Mouse (Mus musculus): ENCODE measurements around the gene Srsf6.
"Not testable (repeated sequence)": the region's sequence is repeated elsewhere in the genome, so short reads cannot be mapped to it uniquely, and the experiment has no call there.

Gene Srsf6

GRCm38 (mm10) chr2:162931123-162931673 lies at the start of gene Srsf6:
TSS of gene Srsf6 (plus strand) at chr2:162931528.
- peak; percentile 96 for DNase-seq (ENCODE audit: low read depth, low spot score)

- no peak for DNase-seq (ENCODE audit: low read depth, low spot score)
These were observed 47.2 kb upstream of the Srsf6 start for GRCm38 (mm10) chr2:162884101-162884500.

DNA sequence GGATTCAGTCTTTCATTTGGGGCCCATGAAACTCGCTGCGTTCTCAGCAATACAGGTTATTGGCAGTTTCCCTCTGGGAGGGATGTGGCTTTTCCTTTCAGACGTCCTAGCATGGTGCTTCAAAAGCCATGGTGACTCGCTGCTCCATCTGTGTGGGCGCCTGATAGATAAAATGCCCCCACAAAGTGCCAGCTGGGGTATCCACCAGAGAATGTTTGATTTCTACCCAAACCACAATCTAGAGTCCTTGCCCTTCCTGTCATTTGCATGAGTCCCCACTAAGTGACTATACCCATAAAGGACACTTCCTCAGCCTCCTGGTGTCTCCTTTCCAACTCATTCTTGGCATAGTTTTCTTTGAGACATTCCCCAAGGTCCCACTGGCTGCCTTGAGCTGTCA lies 44.2 kb upstream of the Srsf6 start:
- DNase-seq (ENCODE audit: low read depth, low spot score), result no peak

- no peak for DNase-seq (ENCODE audit: low read depth, low spot score)
These were observed 42.7 kb upstream of the Srsf6 start for GRCm38 (mm10) chr2:162888677-162889076.

DNA sequence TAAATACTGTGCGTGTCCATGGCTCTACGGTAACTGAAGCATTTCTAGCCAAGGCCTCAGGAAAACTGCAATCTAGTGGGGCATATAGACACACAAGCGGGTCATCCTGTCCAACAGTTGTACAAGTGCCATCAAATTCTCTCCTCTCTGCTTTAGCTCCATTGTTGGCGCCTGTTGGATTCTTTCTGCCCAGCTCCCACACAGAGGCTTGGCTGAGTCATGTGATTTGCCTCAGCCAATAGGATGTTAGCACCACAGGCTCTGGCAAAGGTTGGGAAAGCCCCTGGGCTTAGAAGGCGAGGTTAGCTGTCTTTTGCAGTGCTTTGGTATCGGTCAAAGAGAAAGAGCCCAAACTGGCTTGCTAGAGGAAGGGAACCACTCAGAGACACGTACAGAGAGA lies 42.1 kb upstream of the Srsf6 start:
- peak; percentile 80 for DNase-seq (ENCODE audit: low read depth, low spot score)

DNA sequence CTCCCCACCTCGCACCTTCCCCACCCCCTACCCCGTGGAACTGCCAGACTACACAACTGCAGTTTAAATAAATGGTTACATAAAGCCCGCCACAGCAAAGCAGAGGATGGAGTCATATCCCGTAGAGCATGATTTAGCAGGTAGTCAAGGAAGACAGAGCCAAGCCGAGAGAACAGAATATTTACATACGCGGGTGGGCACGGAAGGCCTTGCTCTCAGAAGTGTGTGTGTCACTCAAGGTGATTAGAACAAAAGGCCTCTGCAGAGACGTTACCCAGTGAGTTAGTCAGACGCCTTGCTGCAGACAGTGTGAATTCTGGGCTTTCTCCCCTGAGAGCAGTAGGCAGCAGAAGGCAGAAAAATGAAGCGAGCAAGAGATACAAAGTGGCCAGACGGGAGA lies 41.6 kb upstream of the Srsf6 start:
- peak; percentile 20 for DNase-seq (ENCODE audit: low read depth, low spot score)

- DNase-seq (ENCODE audit: low read depth, low spot score), result not testable (repeated sequence)
These were observed 38.3 kb upstream of the Srsf6 start for GRCm38 (mm10) chr2:162892979-162893378.

DNA sequence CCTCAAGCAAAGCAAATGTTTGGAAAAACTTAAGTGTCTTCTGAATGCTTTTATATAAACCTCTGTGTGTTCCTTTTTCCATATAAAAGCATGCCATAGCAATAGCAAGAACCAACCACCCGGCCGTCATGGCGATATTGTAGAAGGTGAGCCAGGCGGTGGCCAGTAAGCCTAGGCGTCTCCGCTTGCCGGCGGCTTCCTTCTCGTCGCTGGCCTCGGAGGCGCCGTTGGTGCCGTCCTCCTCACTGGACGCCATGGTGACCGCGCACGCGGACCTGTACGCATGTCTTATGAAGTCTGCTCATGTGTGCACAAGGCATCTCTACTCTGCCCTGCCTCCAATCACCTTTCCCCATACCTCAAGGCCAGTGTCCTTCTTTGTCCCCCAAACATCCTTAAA lies 32.1 kb upstream of the Srsf6 start:
- not testable (repeated sequence) for DNase-seq (ENCODE audit: low read depth, low spot score)

DNA sequence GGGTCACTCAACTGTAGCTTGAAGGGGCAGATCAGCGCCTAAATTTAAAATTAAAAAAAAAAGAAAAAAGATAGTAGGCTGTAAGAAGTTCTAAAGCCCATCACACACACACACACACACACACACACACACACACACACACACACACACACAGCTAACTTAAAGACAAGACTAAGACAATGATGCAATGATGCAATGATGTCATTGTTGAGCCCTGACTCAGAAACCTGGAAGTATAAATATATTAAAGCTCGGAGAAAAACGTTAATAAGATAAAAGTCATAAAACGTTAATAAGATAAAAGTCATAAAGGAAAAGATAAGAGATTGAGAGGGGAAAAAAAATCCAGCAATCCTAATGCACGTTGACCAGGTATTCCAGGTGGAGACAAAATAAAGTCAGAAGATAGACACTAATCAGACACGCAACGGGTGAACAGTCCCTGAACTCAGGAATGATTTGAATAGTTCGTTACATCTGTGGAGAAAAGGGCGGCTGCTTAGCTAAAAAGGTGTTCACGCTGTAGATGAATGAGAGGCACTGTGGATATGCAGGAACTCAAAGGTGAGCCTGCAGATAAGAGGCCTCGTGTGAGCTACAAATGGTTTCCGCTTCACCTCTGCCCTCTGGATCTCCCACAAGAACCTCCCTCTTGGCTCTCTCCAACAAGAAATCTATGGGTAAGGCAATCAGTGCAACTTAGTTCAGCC lies 31.3 kb upstream of the Srsf6 start:
- DNase-seq (ENCODE audit: low read depth, low spot score), result no peak

GRCm38 (mm10) chr2:162900590-162900916 lies 30.8 kb upstream of the Srsf6 start:
- DNase-seq (ENCODE audit: low read depth, low spot score), result no peak

DNA sequence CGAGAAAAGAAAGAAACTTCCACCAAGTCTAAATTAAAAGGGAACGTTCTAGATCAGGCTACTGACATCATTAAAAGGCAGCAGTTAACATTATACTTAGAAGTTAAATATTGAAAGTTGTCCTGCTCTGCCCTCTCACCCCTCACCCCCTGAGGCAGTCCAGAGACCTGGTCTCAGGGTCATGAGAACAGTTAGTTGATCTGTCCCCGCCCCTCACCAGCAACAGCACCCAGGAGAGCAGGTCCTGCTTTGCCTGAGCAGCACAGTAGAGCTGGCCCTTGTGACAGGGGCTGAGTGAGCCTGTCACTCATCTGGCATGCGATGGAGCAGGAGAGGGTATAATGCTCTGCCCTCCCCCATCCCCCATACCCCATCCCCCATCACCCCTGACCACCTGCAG lies 25.4 kb upstream of the Srsf6 start:
- DNase-seq (ENCODE audit: low read depth, low spot score), result no peak

DNA sequence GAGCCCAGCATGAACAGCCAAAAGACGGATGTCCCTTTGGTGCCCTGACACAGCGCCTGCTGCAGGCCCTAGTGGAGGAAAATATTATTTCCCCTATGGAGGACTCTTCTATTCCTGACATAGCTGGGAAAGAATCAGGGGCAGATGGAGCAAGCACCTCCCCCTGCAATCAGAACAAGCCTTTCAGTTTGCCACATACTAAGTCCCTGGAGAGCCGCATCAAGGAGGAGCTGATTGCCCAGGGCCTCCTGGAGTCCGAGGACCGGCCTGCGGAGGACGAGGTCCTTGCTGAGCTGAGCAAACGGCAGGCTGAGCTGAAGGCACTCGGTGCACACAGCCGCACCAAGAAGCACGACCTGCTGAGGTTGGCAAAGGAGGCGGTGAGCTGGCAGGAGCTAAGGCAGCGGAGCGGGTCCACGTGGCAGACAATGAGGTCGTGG lies 23.3 kb upstream of the Srsf6 start:
- peak; percentile 64 for DNase-seq (ENCODE audit: low read depth, low spot score)

DNA sequence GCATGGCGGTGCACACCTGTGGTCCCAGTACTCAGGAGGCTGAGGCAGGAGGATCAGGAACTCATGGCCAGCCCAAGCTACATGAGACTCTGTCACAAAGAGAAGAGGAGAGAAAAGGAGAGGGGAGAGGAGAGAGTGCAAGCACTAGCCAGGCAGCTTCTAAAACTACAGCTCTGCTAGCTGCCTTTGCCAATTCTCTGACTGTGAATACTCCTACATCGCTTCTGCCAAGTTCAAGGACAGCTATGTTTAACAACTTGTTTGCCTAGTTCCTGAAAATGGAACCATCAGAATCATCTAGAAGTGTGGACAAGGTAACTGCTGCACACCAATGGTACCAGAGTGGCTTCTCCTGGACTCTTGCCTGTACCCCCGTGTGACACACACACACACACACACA lies 17.3 kb upstream of the Srsf6 start:
- DNase-seq (ENCODE audit: low read depth, low spot score), result no peak

GRCm38 (mm10) chr2:162914519-162914918 lies 16.8 kb upstream of the Srsf6 start:
- no peak for DNase-seq (ENCODE audit: low read depth, low spot score)

- no peak for DNase-seq (ENCODE audit: low read depth, low spot score)
These were observed 11.4 kb upstream of the Srsf6 start for GRCm38 (mm10) chr2:162919926-162920325.

- DNase-seq (ENCODE audit: low read depth, low spot score), result peak; percentile 66
These were observed 9.1 kb upstream of the Srsf6 start for GRCm38 (mm10) chr2:162922183-162922582.

GRCm38 (mm10) chr2:162922834-162923233 lies 8.5 kb upstream of the Srsf6 start:
- no peak for DNase-seq (ENCODE audit: low read depth, low spot score)

- DNase-seq (ENCODE audit: low read depth, low spot score), result no peak
These were observed 7.2 kb upstream of the Srsf6 start for GRCm38 (mm10) chr2:162924126-162924525.

DNA sequence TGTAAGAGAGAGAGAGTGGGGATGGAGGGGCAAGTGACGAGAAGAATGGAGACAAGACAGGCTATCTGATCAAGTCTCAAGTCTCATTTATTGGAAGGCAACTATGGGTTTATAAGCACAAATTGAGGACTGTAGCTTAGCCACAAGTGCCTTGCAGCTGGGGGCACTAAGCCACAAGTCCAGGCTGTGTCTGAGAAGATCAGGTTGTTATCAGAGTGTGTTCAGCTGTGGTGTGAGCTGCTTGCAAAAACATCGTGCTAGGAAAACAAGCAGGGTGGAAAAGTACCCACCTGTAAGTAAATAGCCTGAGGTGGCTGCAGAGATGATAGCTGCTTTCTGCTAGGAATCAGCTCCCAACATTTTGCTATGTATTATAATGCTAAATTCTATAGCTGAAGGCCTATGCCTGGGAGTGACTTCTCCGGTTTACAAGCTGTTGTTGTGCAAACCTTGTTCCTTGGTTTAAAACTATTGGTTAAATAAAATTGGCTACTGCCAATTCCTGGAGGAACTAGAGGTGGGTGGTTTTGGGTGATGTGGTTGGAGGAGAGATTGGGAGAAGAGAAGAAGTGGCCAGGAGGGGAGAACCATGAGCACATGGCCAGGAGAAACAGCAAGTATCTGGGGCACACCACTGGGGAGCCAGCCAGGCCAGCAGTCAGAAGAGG lies 3.3 kb upstream of the Srsf6 start:
- DNase-seq (ENCODE audit: low read depth, low spot score), result peak; percentile 73

- no peak for DNase-seq (ENCODE audit: low read depth, low spot score)
These were observed 1.6 kb upstream of the Srsf6 start for GRCm38 (mm10) chr2:162929704-162930103.

DNA sequence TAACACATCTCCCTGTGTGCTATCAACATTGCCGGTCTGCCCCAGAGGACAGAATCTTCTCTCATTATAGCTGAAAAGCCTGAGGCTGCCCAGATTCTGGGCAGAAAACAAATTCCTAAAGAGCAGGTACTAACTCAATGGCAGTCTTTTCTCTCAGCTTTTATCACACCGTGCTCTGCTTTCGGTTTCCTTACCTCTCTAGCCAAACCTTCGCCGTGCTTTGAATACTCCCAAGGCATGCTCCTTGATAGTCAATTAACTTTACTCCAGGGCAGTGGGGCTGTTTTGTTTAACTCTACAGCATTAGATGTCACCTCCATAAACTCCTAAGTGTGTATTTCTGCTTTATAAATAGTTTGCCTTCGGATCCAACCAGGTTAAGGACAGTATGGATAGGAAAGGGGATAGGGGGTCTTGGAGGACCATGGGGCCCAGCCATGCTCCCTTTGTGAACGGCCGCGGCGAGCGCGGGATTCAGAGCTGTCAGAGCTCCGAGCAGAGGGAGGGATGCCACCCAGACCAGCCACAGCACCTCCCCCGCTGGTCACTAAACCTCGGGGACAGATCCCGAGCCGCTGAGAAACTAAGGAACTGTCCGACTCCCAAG lies 709 bp upstream of the Srsf6 start:
- no peak for DNase-seq (ENCODE audit: low read depth, low spot score)
